Mouse (Mus musculus): Measurements from ENCODE around the gene Gm49388. TPM values are rescaled to one million over a fixed set of nuclear protein-coding genes. Genes with fewer than 3 reads are reported as not detected.

Gm49388 gene
- polyA plus RNA-seq, 1 experiment from 2014 or later, result not detected

- Histone ChIP-seq H3K27ac (ENCODE audit: low read length) (no peak overlapping the region), H3K27me3 (ENCODE audit: control insufficient read depth, insufficient read depth, low read depth, low read length) (no peaks in the 10 kb centered on the region), H3K4me3 (ENCODE audit: low read depth, low read length) (no peak overlapping the region), H3K36me3 (ENCODE audit: control insufficient read depth, insufficient read depth, low read length) (peaks cover 53% of the 10 kb centered on the region), H3K9ac (ENCODE audit: low read depth, low read length) (no peak overlapping the region), H3K4me2 (ENCODE audit: low read length) (no peak overlapping the region), H3K9me3 (replicated peaks; ENCODE audit: control insufficient read depth, low read length, poor library complexity, severe bottlenecking) (no peaks in the 10 kb centered on the region), H3K4me1 (ENCODE audit: control insufficient read depth, insufficient read depth, low read length) (no peaks in the 10 kb centered on the region; the same call in 1 of the 2 replicates)
- no peak for ATAC-seq
- WGBS, result 96% methylated on average over 23 of the region's 23 CpGs
Measured at GRCm38 (mm10) chr7:127797076-127797845, 11.9 kb downstream of the Gm49388 start.

GRCm38 (mm10) chr7:127798591-127798990 lies 13.2 kb downstream of the Gm49388 start:
- Histone ChIP-seq H3K36me3 (ENCODE audit: control insufficient read depth, insufficient read depth, low read length) (peaks cover 46% of the 10 kb centered on the region), H3K4me2 (ENCODE audit: low read length) (no peak overlapping the region), H3K27ac (ENCODE audit: low read length) (no peak overlapping the region), H3K4me3 (ENCODE audit: low read depth, low read length) (no peak overlapping the region), H3K9me3 (replicated peaks; ENCODE audit: control insufficient read depth, low read length, poor library complexity, severe bottlenecking) (no peaks in the 10 kb centered on the region), H3K27me3 (ENCODE audit: control insufficient read depth, insufficient read depth, low read depth, low read length) (no peaks in the 10 kb centered on the region), H3K9ac (ENCODE audit: low read depth, low read length) (no peak overlapping the region), H3K4me1 (ENCODE audit: control insufficient read depth, insufficient read depth, low read length) (no peaks in the 10 kb centered on the region; the same call in 1 of the 2 replicates)
- 88% methylated on average over 4 of the region's 4 CpGs for WGBS
- ATAC-seq, result no peak

- WGBS, result 91% methylated on average over 13 of the region's 13 CpGs
- no peaks in the 10 kb centered on the region for H3K27me3 ChIP-seq (ENCODE audit: control insufficient read depth, insufficient read depth, low read depth, low read length)
- no peak overlapping the region for H3K4me2 ChIP-seq (ENCODE audit: low read length)
- no peak overlapping the region for H3K9ac ChIP-seq (ENCODE audit: low read depth, low read length)
- no peak overlapping the region for H3K4me3 ChIP-seq (ENCODE audit: low read depth, low read length)
- no peaks in the 10 kb centered on the region; the same call in 1 of the 2 replicates for H3K4me1 ChIP-seq (ENCODE audit: control insufficient read depth, insufficient read depth, low read length)
- H3K9me3 ChIP-seq (replicated peaks; ENCODE audit: control insufficient read depth, low read length, poor library complexity, severe bottlenecking), result no peaks in the 10 kb centered on the region
- H3K27ac ChIP-seq (ENCODE audit: low read length), result no peak overlapping the region
- peaks cover 45% of the 10 kb centered on the region for H3K36me3 ChIP-seq (ENCODE audit: control insufficient read depth, insufficient read depth, low read length)
- no peak for ATAC-seq
Measured at GRCm38 (mm10) chr7:127799211-127799610, 13.8 kb downstream of the Gm49388 start.

GRCm38 (mm10) chr7:127799738-127800137 lies 14.3 kb downstream of the Gm49388 start:
- 80% methylated on average over 1 of the region's 1 CpGs for WGBS
- no peaks in the 10 kb centered on the region; the same call in 1 of the 2 replicates for H3K4me1 ChIP-seq (ENCODE audit: control insufficient read depth, insufficient read depth, low read length)
- no peak overlapping the region for H3K27ac ChIP-seq (ENCODE audit: low read length)
- no peak overlapping the region for H3K9ac ChIP-seq (ENCODE audit: low read depth, low read length)
- no peak overlapping the region for H3K4me2 ChIP-seq (ENCODE audit: low read length)
- peaks cover 46% of the 10 kb centered on the region for H3K36me3 ChIP-seq (ENCODE audit: control insufficient read depth, insufficient read depth, low read length)
- ATAC-seq, result peak; percentile 26; the same call in 1 of the 2 replicates
- no peaks in the 10 kb centered on the region for H3K27me3 ChIP-seq (ENCODE audit: control insufficient read depth, insufficient read depth, low read depth, low read length)
- no peak overlapping the region for H3K4me3 ChIP-seq (ENCODE audit: low read depth, low read length)
- no peaks in the 10 kb centered on the region for H3K9me3 ChIP-seq (replicated peaks; ENCODE audit: control insufficient read depth, low read length, poor library complexity, severe bottlenecking)

GRCm38 (mm10) chr7:127800435-127801009 lies 15.1 kb downstream of the Gm49388 start, which contains the start of gene Hsd3b7:
Gene Hsd3b7, plus strand, starts transcription at chr7:127800604.
- Histone ChIP-seq H3K36me3 (ENCODE audit: control insufficient read depth, insufficient read depth, low read length) (peaks cover 47% of the 10 kb centered on the region), H3K27ac (ENCODE audit: low read length) (no peak within 1 kb of the TSS)

GRCm38 (mm10) chr7:127801010-127801621 lies 15.7 kb downstream of the Gm49388 start:
- Histone ChIP-seq H3K4me2 (ENCODE audit: low read length) (no peak overlapping the region), H3K9ac (ENCODE audit: low read depth, low read length) (no peak overlapping the region), H3K9me3 (replicated peaks; ENCODE audit: control insufficient read depth, low read length, poor library complexity, severe bottlenecking) (no peaks in the 10 kb centered on the region), H3K36me3 (ENCODE audit: control insufficient read depth, insufficient read depth, low read length) (peaks cover 46% of the 10 kb centered on the region), H3K4me1 (ENCODE audit: control insufficient read depth, insufficient read depth, low read length) (no peaks in the 10 kb centered on the region; the same call in 1 of the 2 replicates), H3K27me3 (ENCODE audit: control insufficient read depth, insufficient read depth, low read depth, low read length) (no peaks in the 10 kb centered on the region), H3K27ac (ENCODE audit: low read length) (no peak overlapping the region), H3K4me3 (ENCODE audit: low read depth, low read length) (no peak overlapping the region)
- WGBS, result 92% methylated on average over 8 of the region's 8 CpGs
- ATAC-seq, result no peak

More at GRCm38 (mm10) chr7:127800435-127801009, 15.1 kb downstream of the Gm49388 start, which contains the start of gene Hsd3b7:
- WGBS, result 31% methylated on average over 5 of the region's 6 CpGs
- Histone ChIP-seq H3K4me3 (ENCODE audit: low read depth, low read length) (no peak within 1 kb of the TSS), H3K27me3 (ENCODE audit: control insufficient read depth, insufficient read depth, low read depth, low read length) (no peaks in the 10 kb centered on the region), H3K9me3 (replicated peaks; ENCODE audit: control insufficient read depth, low read length, poor library complexity, severe bottlenecking) (no peaks in the 10 kb centered on the region), H3K4me1 (ENCODE audit: control insufficient read depth, insufficient read depth, low read length) (no peaks in the 10 kb centered on the region; the same call in 1 of the 2 replicates), H3K4me2 (ENCODE audit: low read length) (no peak within 1 kb of the TSS; the same call in 1 of the 2 replicates), H3K9ac (ENCODE audit: low read depth, low read length) (no peak within 1 kb of the TSS)
- peak; percentile 79 for ATAC-seq

- 93% methylated on average over 17 of the region's 17 CpGs for WGBS
- Histone ChIP-seq H3K4me3 (ENCODE audit: low read depth, low read length) (no peak overlapping the region), H3K4me1 (ENCODE audit: control insufficient read depth, insufficient read depth, low read length) (no peaks in the 10 kb centered on the region; the same call in 1 of the 2 replicates), H3K9ac (ENCODE audit: low read depth, low read length) (no peak overlapping the region), H3K27ac (ENCODE audit: low read length) (no peak overlapping the region), H3K36me3 (ENCODE audit: control insufficient read depth, insufficient read depth, low read length) (peaks cover 38% of the 10 kb centered on the region), H3K9me3 (replicated peaks; ENCODE audit: control insufficient read depth, low read length, poor library complexity, severe bottlenecking) (no peaks in the 10 kb centered on the region), H3K4me2 (ENCODE audit: low read length) (no peak overlapping the region), H3K27me3 (ENCODE audit: control insufficient read depth, insufficient read depth, low read depth, low read length) (no peaks in the 10 kb centered on the region)
- no peak for ATAC-seq
Measured at GRCm38 (mm10) chr7:127802313-127802712, 16.9 kb downstream of the Gm49388 start.

- no peak overlapping the region for H3K9ac ChIP-seq (ENCODE audit: low read depth, low read length)
- peaks cover 31% of the 10 kb centered on the region for H3K36me3 ChIP-seq (ENCODE audit: control insufficient read depth, insufficient read depth, low read length)
- no peak overlapping the region for H3K4me2 ChIP-seq (ENCODE audit: low read length)
- H3K27me3 ChIP-seq (ENCODE audit: control insufficient read depth, insufficient read depth, low read depth, low read length), result no peaks in the 10 kb centered on the region
- no peak overlapping the region for H3K4me3 ChIP-seq (ENCODE audit: low read depth, low read length)
- no peak overlapping the region for H3K27ac ChIP-seq (ENCODE audit: low read length)
- no peaks in the 10 kb centered on the region for H3K4me1 ChIP-seq (ENCODE audit: control insufficient read depth, insufficient read depth, low read length)
- no peak for ATAC-seq
- 70% methylated on average over 5 of the region's 5 CpGs for WGBS
- H3K9me3 ChIP-seq (replicated peaks; ENCODE audit: control insufficient read depth, low read length, poor library complexity, severe bottlenecking), result no peaks in the 10 kb centered on the region
Measured at GRCm38 (mm10) chr7:127808821-127809220, 23.4 kb downstream of the Gm49388 start.
